In the genomic region with DNA sequence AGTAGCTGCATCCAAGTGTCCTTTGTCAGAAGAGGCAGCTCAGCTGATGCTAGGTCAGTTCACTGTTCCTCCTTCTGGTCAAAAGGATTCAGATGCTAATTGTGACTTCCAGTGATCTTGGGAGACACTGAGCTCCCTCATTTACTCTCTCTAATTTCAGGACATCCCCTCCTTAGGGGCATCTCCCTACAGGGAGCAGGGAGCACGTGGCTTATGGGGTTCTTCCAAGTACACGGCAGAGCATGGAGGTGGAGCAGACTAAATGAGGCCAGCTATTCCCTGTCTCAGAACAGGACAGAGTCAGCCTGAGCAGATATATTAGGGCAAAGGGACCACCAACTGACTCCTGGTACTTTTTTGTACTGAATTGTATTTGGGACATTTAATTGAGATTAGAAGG, we compare ENCODE assay signal across 28 mouse cellular contexts. TPM values are rescaled to one million over a fixed set of nuclear protein-coding genes. Genes with fewer than 3 reads are reported as not detected.
"Had no signal": no experiment of that assay in that cellular context is flagged by ENCODE, and none has a peak within 500 bp of the region (broad histone marks: within the 10 kb centered on the region; RNA-seq: fewer than 3 reads in every experiment).

No protein-coding gene starts in this region.

- ATAC-seq: hindbrain, postnatal 0 days; intestine, embryonic 16.5 days; liver, embryonic 12.5 days had no signal

- H3K9ac ChIP-seq: heart, embryonic 13.5 days; heart, embryonic 15.5 days; hindbrain, embryonic 12.5 days; hindbrain, embryonic 15.5 days; kidney, embryonic 15.5 days; limb, embryonic 13.5 days; limb, embryonic 15.5 days; liver, embryonic 12.5 days; liver, embryonic 14.5 days had no signal

- H3K27me3 ChIP-seq: heart, embryonic 13.5 days; heart, embryonic 15.5 days; hindbrain, embryonic 12.5 days; hindbrain, embryonic 15.5 days; kidney, embryonic 15.5 days; limb, embryonic 13.5 days; limb, embryonic 15.5 days; liver, embryonic 12.5 days had no signal

- H3K27ac ChIP-seq: heart, adult 2 months; heart, embryonic 13.5 days; heart, embryonic 15.5 days; hindbrain, embryonic 12.5 days; hindbrain, embryonic 15.5 days; hindbrain, postnatal 0 days; kidney, embryonic 15.5 days; kidney, postnatal 0 days; limb, embryonic 13.5 days; limb, embryonic 15.5 days; liver, embryonic 12.5 days; liver, embryonic 14.5 days had no signal

- H3K9me3 ChIP-seq: heart, embryonic 13.5 days; heart, embryonic 15.5 days; hindbrain, embryonic 12.5 days; hindbrain, embryonic 15.5 days; kidney, embryonic 15.5 days; limb, embryonic 13.5 days; limb, embryonic 15.5 days; liver, embryonic 12.5 days had no signal

- H3K4me2 ChIP-seq: heart, embryonic 11.5 days; heart, embryonic 13.5 days; heart, embryonic 15.5 days; hindbrain, embryonic 12.5 days; hindbrain, embryonic 15.5 days; kidney, embryonic 15.5 days; limb, embryonic 13.5 days; limb, embryonic 15.5 days; liver, embryonic 12.5 days had no signal

- H3K36me3 ChIP-seq: heart, embryonic 13.5 days; heart, embryonic 15.5 days; hindbrain, embryonic 12.5 days; hindbrain, embryonic 15.5 days; kidney, embryonic 15.5 days; limb, embryonic 13.5 days; limb, embryonic 15.5 days; liver, embryonic 12.5 days had no signal

- H3K4me3 ChIP-seq: heart, adult 2 months; heart, embryonic 13.5 days; heart, embryonic 15.5 days; hindbrain, embryonic 12.5 days; hindbrain, embryonic 15.5 days; kidney, embryonic 15.5 days; limb, embryonic 13.5 days; limb, embryonic 15.5 days; liver, embryonic 12.5 days had no signal

- DNase-seq: gastrocnemius, postnatal 10 days; gastrocnemius, postnatal 25 days; heart, adult 2 months; heart, postnatal 36 days; kidney, adult 11 months; kidney, adult 2 months; kidney, adult 9 months; kidney, postnatal 14 days; kidney, postnatal 36 days; layer of hippocampus, adult 9-11 months; layer of hippocampus, postnatal 36 days; left cerebral cortex, postnatal 4 days had no signal

RNA-seq across cellular contexts. Expression of gene Lrrc4, which starts 28.9 kb away (rescaled TPM):
- total RNA-seq: granulocyte monocyte progenitor cell, adult 5-6 weeks; hematopoietic stem cell, adult 5-6 weeks; liver, adult 2 months had no signal
